Mouse (Mus musculus): ENCODE data around the gene Bhlhe41.

Bhlhe41 gene

DNA sequence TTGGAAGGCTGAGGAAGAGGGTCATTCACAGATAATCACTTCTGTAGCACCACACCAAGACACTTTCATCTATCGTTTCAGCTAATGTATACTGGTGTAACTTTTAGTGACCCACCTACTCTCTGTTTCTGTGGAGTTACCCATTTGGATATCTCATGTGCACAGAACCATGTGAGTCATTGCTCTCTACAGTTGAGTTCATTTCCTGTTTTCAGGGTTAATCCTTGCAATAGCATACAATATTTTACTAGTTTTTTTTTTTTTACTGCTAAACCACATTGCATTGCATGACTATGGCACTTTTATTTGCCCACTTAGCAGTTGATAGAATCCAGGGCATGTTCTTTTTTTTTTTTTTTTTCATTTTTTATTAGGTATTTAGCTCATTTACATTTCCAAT, 17.7 kb upstream of the Bhlhe41 start:
- CTCF ChIA-PET: no interaction called here
- POLR2A ChIA-PET: interaction anchor here in 2 of 4 experiments (0.7 to 1.8 kb wide), 3 partner anchors 18 to 681 kb away, joined by 3 to 4 read pairs (median 3); partner anchors contain the start of gene Bhlhe41 (in 1 of the 2)

DNA sequence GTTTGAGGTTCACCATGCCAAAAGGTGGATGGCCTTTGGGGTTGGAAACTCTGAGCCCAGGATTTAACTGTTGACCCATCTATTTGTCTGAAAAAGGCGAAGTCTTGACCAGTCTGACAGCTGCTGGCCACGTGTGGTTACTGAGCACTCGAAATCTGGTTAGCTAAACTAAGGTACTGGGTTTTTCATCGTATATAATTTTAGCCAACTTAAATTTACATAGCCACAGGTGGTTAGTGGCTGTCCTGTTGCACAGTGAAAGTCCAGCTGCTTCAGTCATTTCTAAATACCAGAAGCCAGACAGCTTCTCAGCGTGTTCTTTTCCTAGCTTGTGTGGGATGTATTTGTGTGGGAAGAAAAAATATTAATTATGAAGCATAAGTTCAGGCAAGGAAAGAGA, 15.3 kb upstream of the Bhlhe41 start:
- POLR2A ChIA-PET: no interaction called here
- CTCF ChIA-PET: no interaction called here

DNA sequence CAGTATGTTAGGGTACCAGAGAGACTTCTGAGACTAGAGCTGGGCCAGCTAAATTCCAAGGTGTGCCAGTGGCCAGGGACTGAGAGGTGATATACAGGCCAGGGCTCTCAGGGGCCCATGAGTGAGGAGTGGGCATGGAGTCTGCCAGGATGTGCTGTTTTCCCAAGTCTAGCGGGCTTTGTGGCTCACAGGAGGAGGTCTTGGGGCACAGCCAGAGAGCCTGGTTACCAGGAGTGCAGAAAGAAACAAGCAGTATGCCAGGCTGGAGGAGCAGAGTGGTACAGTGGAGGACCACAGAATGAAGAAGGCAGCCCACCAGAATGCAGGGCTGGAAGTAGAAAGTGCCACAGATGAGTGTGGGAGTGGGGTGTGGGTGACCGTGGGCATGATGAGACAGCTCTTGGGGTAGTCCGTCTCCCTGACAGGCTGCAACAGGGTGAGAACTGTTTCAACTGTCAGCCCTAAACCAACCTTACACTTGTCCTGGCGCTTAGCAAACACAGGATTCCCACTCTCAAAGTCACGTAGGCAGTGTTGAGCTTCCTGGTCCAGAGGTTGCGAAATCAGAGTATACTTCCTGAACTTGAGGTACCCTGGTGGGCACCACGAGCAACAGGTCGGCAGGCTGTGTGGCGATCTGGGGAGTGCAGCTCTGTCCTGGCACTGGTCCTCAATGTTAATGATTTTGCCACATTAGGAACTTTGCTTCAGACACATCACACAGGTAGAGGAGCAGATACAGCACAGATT, 11.8 kb upstream of the Bhlhe41 start:
- ChIA-PET CTCF (no interaction called here), POLR2A (no interaction called here)

DNA sequence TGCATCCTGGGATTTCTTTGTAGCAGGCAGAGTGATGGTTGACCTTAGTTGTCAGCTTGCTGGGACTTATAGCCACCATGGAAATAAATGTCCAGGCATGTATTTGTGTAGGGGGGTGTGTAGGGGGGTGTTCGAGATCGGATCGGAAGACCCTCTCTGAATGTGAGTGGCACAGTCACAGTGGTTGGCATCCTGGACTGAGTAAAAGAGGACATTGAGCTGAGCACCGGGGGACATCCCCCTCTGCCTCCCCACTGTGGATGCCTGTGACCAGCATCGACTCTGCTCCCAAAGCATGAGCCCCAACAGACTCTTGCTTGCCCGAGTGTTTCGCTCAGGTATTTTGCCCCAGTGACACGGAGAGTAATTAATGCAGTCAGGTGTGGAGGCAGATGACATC, 8.0 kb upstream of the Bhlhe41 start:
- POLR2A ChIA-PET: interaction anchor here in 1 of 4 experiments (1.7 kb wide), 1 partner anchor 10 kb away, joined by 4 read pairs; no protein-coding TSS in a partner anchor
- CTCF ChIA-PET: interaction anchor here in 1 of 4 experiments (0.5 kb wide), 1 partner anchor 31 kb away, joined by 4 read pairs; no protein-coding TSS in a partner anchor

DNA sequence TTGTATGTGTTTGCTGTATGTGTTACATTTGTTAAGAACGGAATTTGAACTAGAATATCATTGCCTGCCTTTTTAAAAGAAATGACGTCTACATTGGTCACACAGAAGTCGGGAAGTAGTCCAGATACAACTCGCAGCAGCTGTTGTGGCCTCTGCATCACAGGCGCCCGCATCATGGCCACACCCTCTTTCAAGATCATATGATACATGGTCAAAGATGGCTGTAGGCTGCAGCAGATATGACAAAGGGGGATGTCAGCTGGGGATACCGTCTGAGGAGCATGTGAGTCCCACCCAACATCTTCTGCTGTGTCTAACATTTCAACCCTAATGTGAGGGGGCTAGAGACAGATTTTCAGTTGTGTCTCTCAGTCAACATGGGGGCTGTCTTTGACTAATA, 6.7 kb upstream of the Bhlhe41 start:
- POLR2A ChIA-PET: no interaction called here
- CTCF ChIA-PET: no interaction called here

DNA sequence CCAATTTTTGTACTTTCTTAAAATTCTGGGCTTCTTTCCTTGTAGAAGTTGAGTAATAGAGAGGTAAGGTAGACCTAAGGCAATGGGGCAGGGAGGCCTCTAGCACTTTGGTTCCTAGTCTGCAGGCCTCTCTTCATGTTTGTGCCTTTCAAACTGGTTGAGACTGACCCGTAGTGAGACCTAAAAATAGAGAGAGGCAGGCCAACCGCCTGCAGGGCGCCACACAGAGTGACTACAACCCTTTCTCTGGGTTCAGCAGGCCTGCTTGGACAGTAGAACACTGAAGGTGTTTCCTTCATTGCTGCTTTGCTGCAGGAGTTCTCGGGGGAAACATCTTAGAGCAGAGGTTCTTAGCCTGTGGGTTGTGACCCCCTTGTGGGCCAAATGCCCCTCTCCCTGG, 5.6 kb upstream of the Bhlhe41 start:
- CTCF ChIA-PET: no interaction called here
- POLR2A ChIA-PET: no interaction called here

DNA sequence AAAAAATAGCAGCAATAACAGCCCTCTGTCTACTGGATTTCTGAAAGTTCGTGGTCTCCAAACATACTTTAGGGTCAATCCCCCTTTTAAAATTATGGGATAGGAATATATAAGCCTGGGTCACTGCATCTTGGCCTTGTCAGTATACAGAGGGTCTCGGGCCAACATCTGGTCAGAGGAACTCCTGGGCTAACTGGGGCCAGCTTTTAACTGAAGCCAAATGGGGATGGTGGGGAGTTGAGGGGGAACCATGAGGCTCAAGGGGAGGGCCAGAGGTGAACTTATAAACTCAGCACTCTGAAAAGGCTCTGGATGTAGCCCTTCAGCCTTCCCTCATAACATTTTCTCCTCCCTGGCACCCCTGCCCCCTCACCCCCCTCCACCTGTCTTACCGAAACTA, 1.8 kb upstream of the Bhlhe41 start:
- CTCF ChIA-PET: no interaction called here
- POLR2A ChIA-PET: interaction anchor here in 3 of 4 experiments (0.5 to 5.2 kb wide), 6 partner anchors 8 to 593 kb away, joined by 3 to 48 read pairs (median 5); no protein-coding TSS in a partner anchor

DNA sequence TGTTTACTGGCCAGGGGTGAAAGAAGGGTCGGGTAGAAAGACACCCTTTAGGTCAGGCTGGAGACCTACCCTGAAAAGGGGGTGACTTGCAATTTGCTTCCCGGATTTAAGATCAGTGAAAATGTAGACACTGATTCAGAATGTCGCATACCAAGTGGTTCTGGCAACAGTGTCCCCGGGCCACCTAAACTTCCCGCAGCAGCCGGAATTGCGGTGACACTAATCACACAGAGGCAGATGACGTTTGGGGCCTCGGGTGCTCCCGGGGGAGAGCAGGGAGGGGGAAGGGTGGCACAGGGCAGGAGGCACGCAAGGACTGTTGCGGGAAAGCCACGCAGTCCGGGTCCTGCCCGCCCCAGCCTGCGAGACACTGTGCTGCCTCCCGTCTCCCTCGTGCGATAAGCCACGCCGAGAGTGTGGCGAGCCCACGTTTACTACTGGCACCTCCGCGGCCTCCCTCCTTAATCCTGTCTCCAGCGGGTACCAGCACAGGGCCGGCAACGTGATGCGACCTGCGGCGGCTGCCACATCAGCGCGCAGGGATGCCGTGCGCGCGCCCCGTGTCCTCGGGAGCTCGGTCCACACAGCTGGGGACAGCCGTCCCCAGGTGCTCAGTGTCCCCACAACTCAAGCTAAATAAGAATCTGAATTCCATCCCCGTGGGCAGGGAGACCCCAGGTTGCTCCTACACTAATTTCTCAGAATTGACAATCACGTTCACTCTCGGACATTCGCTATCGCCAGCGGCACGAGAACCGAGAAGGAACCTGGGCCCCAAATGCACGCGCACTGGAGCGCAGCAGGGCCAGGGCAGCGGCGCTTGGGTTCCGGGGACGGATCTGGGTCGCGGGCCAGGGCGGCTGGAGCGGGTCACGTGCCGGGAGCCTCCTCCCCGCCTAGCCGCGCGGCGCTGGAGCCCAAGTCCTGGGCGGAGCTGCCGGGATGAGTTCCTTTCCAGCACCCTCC, 811 bp upstream of the Bhlhe41 start:
- CTCF ChIA-PET: interaction anchor here in 1 of 4 experiments (0.7 to 0.8 kb wide), 2 partner anchors 36 to 441 kb away, joined by 3 read pairs; no protein-coding TSS in a partner anchor
- POLR2A ChIA-PET: interaction anchor here in 3 of 4 experiments (0.5 to 5.2 kb wide), 9 partner anchors 9 to 594 kb away, joined by 3 to 48 read pairs (median 4); no protein-coding TSS in a partner anchor

DNA sequence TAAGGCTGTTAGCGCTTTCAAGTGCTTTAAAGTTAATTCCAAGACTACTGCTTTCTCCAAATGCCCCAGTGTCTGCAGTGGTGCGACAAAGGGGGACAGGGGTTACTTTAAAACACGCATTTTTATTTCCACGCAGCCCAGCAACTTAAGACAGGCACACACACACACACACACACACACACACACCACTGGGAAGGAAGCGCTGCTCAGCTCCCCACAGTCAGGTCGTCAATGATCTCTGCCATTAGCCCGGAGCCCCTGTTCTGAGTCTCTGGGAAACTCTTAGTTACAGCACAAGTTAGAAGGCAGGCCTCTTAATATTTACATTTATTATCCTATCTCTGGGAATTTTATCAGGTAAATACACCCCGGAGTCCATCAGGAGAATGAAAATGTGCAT, 1.2 kb downstream of the Bhlhe41 start:
- CTCF ChIA-PET: interaction anchor here in 1 of 4 experiments (0.6 kb wide), 1 partner anchor 18 kb away, joined by 4 read pairs; no protein-coding TSS in a partner anchor
- POLR2A ChIA-PET: interaction anchor here in 2 of 4 experiments (0.6 to 5.2 kb wide), 15 partner anchors 9 to 716 kb away, joined by 3 to 48 read pairs (median 4); no protein-coding TSS in a partner anchor

DNA sequence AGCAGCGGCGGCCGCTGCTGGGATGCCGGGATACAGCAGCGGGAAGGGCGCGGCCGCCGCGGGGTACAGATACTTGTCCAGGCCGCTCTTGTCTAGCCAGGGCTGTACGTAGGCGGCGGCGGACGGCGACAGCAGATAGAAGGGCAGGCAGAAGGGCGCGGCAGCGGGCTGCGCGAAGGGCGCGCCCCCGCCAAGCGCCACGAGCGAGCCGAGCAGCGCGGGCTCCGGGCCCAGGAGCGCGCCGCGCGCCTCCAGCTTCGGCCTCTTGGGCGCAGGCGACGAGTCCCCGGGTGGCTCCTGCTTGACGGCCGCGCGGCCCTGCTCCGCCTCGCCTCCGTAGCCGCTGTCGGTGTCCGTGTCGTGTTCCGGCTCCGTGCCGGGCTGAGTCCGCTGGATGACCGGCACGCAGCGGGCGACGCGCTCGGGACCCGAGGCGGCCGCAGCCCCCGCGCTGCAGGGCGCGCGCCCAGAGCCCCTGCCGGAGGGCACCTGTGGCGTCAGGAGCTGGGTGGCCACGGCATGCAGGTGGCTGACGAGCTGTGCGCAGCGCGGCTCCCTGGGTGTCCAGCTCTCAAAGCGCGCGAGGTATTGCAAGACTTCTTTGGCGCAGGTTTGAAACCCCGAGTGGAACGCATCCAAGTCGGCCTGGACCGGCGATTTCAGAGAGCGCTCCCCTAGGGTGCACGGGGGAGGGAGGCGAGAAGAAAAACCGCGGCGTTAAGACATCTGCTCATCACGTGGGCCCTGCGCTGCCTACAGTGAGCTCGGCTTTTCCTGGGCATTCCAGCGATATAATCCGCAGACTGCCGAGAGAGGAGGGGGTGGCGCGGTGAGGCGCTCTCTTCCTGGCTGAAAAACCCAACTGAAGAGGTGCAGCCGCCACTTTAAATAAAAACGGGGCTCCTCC, 2.0 kb downstream of the Bhlhe41 start:
- ChIA-PET POLR2A (interaction anchor here in 2 of 4 experiments (0.7 to 5.2 kb wide), 16 partner anchors 8 to 652 kb away, joined by 3 to 48 read pairs (median 4); partner anchors contain the start of genes Casc1 (in 1 of the 2) and Etfrf1 (in 1 of the 2)), CTCF (interaction anchor here in 1 of 4 experiments (0.6 kb wide), 1 partner anchor 521 kb away, joined by 7 read pairs; no protein-coding TSS in a partner anchor)

DNA sequence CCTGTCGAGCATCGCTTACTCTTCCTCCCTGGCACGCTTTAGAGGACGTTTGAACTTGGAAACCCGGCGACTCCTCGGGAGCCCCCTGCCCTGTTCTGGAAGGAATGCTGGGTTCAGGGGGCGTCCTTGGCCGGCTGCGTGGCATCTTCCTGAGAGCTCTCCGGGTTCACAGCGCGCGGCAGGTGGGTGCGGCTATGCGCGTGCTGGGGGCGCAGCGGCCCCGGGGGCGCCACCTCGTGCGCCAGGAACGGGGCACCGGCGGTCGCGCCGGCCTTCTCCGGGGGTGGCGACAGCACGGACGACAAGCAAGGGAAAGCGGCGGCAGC, 2.7 kb downstream of the Bhlhe41 start:
- CTCF ChIA-PET: no interaction called here
- POLR2A ChIA-PET: interaction anchor here in 2 of 4 experiments (1.1 to 5.2 kb wide), 6 partner anchors 7 to 127 kb away, joined by 3 to 48 read pairs (median 6); no protein-coding TSS in a partner anchor

DNA sequence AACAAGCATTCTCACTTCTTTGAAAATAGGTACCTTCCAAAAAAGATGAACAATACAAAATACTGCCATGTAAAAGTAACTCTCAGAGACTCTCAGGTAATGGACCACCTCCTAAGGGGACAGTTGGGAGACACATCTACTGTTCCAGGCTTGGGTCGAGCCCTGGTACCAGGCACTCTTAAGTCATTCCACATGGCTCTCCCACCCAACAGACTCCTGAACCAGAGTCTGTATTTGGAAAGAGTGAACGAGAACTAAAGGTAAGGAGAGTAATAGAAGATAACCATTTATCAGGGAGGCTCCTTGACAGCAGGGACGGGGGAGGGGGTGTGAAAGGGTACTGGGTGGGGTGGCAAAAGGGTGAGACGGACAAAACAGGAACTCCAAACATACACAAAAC, 3.0 kb downstream of the Bhlhe41 start:
- POLR2A ChIA-PET: interaction anchor here in 2 of 4 experiments (1.7 to 5.2 kb wide), 3 partner anchors 7 to 12 kb away, joined by 4 to 48 read pairs (median 12); no protein-coding TSS in a partner anchor

DNA sequence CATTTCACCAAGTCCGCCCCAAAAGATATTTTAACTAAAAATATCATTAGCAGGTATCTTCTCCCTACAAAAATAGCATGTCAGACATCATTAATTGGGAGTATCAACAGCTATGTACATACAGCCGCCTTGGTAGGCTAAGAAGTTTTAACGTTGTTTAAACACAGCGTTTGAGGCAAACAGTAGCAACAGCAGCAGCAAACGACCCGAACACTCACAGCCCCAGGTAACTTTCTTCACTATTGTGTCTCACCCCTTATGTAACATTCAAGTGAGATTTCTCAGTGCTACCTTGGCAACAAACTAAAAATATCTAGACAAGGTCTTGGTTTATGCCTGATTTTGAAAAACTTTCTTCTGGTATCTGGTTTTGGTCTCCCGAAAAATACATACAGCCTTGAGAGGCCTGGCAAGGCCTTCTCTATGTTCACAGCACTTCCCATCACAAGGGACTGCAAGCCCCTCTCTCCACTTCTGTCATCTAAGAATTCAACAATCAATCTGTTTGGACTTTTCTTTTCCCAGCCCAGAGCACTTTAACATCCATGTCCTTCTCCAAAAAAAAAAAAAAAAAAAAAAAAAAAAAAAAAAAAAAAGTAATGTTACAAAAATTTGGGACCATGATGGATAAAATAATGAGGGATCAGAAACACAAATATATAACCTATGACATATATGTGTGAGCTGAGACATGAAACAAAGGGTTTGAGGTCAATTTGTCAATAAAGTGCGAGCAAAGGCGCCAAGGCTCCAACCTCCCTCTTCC, 3.7 kb downstream of the Bhlhe41 start:
- ChIA-PET POLR2A (interaction anchor here in 1 of 4 experiments (1.5 kb wide), 1 partner anchor 11 kb away, joined by 3 read pairs; no protein-coding TSS in a partner anchor), CTCF (no interaction called here)

More for the DNA sequence above, 3.0 kb downstream of the Bhlhe41 start:
- CTCF ChIA-PET: no interaction called here

DNA sequence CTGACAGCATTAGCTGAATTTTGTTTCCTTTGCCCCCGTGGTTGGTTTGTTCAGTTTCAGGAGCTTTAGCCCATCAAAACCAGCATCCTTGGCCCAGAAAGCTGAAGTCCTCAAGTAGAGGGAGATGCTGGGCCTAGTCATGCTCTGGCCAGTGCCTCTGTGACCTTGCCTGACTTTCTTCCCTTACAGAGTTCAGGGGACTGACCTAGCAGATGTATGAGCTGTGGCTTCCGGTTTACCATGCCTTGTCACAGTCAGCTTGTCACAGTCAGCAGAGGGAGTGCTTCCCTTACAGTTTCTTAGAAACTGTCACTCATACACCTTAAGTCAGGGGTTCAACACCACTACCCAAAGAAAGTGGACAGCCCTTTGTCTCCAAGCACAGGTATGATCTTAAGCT, 5.0 kb downstream of the Bhlhe41 start:
- CTCF ChIA-PET: no interaction called here
- POLR2A ChIA-PET: interaction anchor here in 2 of 4 experiments (0.5 to 1.9 kb wide), 4 partner anchors 9 to 138 kb away, joined by 3 to 10 read pairs (median 4); no protein-coding TSS in a partner anchor

DNA sequence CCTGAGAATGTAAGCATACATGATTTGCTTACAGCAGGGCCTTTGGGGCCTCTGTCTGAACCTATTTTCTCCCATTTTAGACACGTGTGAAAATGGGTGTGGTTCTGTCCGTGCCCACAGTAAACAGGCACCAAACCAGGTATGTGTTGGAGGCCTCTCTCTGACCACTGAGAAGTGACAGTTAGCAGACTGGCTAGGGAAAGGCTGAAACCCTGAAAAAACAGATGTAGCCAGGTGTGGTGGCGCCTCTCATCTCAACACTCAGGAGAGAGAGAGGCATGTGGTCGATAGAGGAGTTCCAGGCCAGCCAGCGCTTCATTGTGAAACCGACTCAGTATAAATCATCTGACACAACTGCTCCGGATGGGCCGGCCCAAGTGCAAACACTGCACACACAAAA, 6.9 kb downstream of the Bhlhe41 start:
- POLR2A ChIA-PET: no interaction called here
- CTCF ChIA-PET: no interaction called here

DNA sequence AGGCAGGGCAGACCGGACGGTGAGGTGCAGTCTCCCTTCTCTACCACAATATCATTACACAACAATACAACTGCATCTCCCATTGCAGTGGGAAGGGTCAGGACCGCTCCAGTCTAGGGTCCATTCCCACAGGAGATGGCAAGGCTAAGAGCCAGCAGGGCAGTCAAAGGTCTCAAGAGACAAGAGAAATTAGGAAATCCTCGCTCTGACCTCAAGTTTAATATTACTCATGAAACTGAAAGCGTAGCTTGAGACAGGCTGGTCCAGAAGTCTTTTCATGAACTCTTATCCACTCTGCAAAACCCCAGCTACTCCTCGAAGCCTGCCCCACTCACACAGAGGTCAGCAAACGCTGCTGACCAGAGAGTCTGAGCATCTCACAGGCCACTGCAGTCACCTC, 7.9 kb downstream of the Bhlhe41 start:
- ChIA-PET CTCF (no interaction called here), POLR2A (interaction anchor here in 3 of 4 experiments (0.6 to 3.8 kb wide), 3 partner anchors 7 to 582 kb away, joined by 3 to 48 read pairs (median 4); partner anchors contain the start of gene Bhlhe41 (in 1 of the 3))
